Mouse (Mus musculus): Measurements from ENCODE around the gene Pik3cg. TPM values are rescaled to one million over a fixed set of nuclear protein-coding genes. Genes with fewer than 3 reads are reported as not detected.
"Not testable (repeated sequence)": the region's sequence is repeated elsewhere in the genome, so short reads cannot be mapped to it uniquely, and the experiment has no call there.

The Pik3cg gene
- polyA plus RNA-seq (2012; rRNA removed): 37.6 and 42.4 TPM in 2 replicates

GRCm38 (mm10) chr12:32207948-32208891 is at the start of gene Pik3cg:
Gene Pik3cg, minus strand, starts transcription at chr12:32208659.
- under 1% methylated on average over 22 of the region's 22 CpGs for WGBS
- Histone ChIP-seq H3K27me3 (ENCODE audit: control insufficient read depth, insufficient read depth, low read length) (no peaks in the 10 kb centered on the region), H3K27ac (ENCODE audit: control insufficient read depth, insufficient read depth, low read length) (peak within 1 kb of the TSS; percentile 96), H3K4me1 (replicated peaks; ENCODE audit: control insufficient read depth, insufficient read depth, low read length) (peaks cover 29% of the 10 kb centered on the region), H3K4me3 (ENCODE audit: control insufficient read depth, insufficient read depth, low read length) (peak within 1 kb of the TSS; percentile 100), H3K36me3 (ENCODE audit: control insufficient read depth, insufficient read depth, low read length) (peaks cover 25% of the 10 kb centered on the region)
- DNase-seq: peak; percentile 43
- TF ChIP-seq CTCF (IDR thresholded peaks at IDR 0.05; ENCODE audit: borderline replicate concordance, control insufficient read depth, extremely low read depth, insufficient read depth, low read length, poor library complexity): no peak
- no peak for TF ChIP-seq POLR2A (IDR thresholded peaks at IDR 0.05; ENCODE audit: control insufficient read depth, extremely low read depth, insufficient read depth, low read length, poor library complexity)

DNA sequence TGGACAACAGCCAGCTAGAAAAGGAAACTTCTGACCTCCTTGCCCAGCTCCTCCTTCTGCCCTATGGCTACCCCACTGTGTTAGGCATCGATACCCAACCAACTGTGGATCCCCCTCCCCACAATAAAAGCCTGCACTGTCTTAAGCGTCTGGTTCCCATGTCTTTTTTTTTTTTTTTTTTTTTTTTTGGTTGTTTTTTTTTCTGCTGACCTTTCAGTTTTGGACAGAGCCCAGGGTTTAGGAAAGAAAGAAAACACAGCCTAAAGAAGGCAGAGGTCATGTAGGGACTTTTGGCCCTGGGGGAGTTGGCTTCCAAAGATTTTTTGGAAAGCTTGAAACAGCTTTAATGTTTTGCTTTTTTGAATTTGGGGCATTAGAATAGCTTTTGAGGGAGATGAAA is 40.0 kb upstream of the Pik3cg start:
- no peak for DNase-seq
- WGBS: 96% methylated on average over 2 of the region's 2 CpGs
- Histone ChIP-seq H3K27ac (ENCODE audit: control insufficient read depth, insufficient read depth, low read length) (no peak overlapping the region), H3K4me1 (replicated peaks; ENCODE audit: control insufficient read depth, insufficient read depth, low read length) (no peaks in the 10 kb centered on the region), H3K36me3 (ENCODE audit: control insufficient read depth, insufficient read depth, low read length) (no peaks in the 10 kb centered on the region), H3K4me3 (ENCODE audit: control insufficient read depth, insufficient read depth, low read length) (no peak overlapping the region), H3K27me3 (ENCODE audit: control insufficient read depth, insufficient read depth, low read length) (no peaks in the 10 kb centered on the region)
- TF ChIP-seq CTCF (IDR thresholded peaks at IDR 0.05; ENCODE audit: borderline replicate concordance, control insufficient read depth, extremely low read depth, insufficient read depth, low read length, poor library complexity): no peak
- TF ChIP-seq POLR2A (IDR thresholded peaks at IDR 0.05; ENCODE audit: control insufficient read depth, extremely low read depth, insufficient read depth, low read length, poor library complexity): no peak

DNA sequence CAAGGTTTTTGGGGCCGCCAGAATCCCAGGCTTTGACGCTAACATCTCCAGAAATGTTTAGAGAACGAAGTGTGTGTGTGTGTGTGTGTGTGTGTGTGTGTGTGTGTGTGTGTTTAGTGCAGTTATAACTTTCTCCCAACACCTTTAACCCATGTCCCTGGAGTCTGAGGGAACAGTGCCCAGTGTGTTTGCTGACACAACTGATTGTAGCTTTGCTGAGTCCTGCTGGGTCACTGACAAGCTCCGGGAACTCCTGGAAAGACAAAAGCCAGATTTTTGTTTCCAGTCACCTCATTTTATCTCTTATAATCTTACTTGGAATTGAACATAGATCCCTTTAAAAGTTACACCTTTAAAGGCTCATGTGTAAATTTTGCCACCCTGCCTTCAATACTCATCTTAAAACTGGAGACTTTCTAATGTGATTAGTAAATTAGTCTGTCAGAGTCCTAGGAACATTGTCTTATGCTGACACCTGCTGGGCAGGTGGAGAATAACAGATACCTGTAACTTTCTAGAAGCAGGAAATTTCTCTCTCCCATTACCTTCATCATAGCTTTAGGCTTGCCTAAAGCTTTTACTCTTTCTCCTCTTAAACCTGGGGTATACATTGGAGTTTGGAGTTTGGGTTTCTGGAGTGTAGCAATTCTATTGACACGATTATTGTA is 37.2 kb upstream of the Pik3cg start:
- no peak for TF ChIP-seq POLR2A (IDR thresholded peaks at IDR 0.05; ENCODE audit: control insufficient read depth, extremely low read depth, insufficient read depth, low read length, poor library complexity)
- TF ChIP-seq CTCF (IDR thresholded peaks at IDR 0.05; ENCODE audit: borderline replicate concordance, control insufficient read depth, extremely low read depth, insufficient read depth, low read length, poor library complexity): no peak
- H3K27me3 ChIP-seq (ENCODE audit: control insufficient read depth, insufficient read depth, low read length): no peaks in the 10 kb centered on the region; the same call in 1 of the 2 replicates
- H3K4me3 ChIP-seq (ENCODE audit: control insufficient read depth, insufficient read depth, low read length): no peak overlapping the region
- no peaks in the 10 kb centered on the region for H3K4me1 ChIP-seq (replicated peaks; ENCODE audit: control insufficient read depth, insufficient read depth, low read length)
- H3K27ac ChIP-seq (ENCODE audit: control insufficient read depth, insufficient read depth, low read length): no peak overlapping the region
- 82% methylated on average over 5 of the region's 5 CpGs for WGBS
- no peaks in the 10 kb centered on the region for H3K36me3 ChIP-seq (ENCODE audit: control insufficient read depth, insufficient read depth, low read length)
- peak; percentile 62 for DNase-seq

GRCm38 (mm10) chr12:32243586-32243985 is 35.1 kb upstream of the Pik3cg start:
- no peak for TF ChIP-seq POLR2A (IDR thresholded peaks at IDR 0.05; ENCODE audit: control insufficient read depth, extremely low read depth, insufficient read depth, low read length, poor library complexity)
- TF ChIP-seq CTCF (IDR thresholded peaks at IDR 0.05; ENCODE audit: borderline replicate concordance, control insufficient read depth, extremely low read depth, insufficient read depth, low read length, poor library complexity): no peak
- no peaks in the 10 kb centered on the region; the same call in 1 of the 2 replicates for H3K27me3 ChIP-seq (ENCODE audit: control insufficient read depth, insufficient read depth, low read length)
- no peaks in the 10 kb centered on the region for H3K4me1 ChIP-seq (replicated peaks; ENCODE audit: control insufficient read depth, insufficient read depth, low read length)
- DNase-seq: no peak
- WGBS: 95% methylated on average over 1 of the region's 1 CpGs
- no peaks in the 10 kb centered on the region for H3K36me3 ChIP-seq (ENCODE audit: control insufficient read depth, insufficient read depth, low read length)
- no peak overlapping the region for H3K27ac ChIP-seq (ENCODE audit: control insufficient read depth, insufficient read depth, low read length)
- no peak overlapping the region for H3K4me3 ChIP-seq (ENCODE audit: control insufficient read depth, insufficient read depth, low read length)

DNA sequence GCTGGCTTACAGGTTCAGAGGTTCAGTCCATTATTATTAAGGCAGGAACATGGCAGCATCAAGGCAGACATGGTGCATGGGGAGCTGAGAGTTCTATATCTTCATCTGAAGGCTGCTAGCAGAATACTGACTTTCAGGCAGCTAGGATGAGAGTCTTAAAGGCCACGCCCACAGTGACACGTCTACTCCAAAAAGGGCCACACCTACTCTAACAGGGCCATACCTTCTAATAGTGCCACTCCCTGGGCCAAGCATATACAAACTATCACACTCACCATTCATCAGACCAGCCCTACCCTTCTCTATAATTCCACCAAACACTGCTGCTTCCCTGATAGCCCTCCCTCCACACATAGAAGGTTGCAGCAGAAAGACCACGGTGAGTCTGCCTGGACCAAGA is 30.7 kb upstream of the Pik3cg start:
- not testable (repeated sequence) for H3K36me3 ChIP-seq (ENCODE audit: control insufficient read depth, insufficient read depth, low read length); DNase-seq; H3K4me3 ChIP-seq (ENCODE audit: control insufficient read depth, insufficient read depth, low read length); H3K4me1 ChIP-seq (replicated peaks; ENCODE audit: control insufficient read depth, insufficient read depth, low read length); H3K27ac ChIP-seq (ENCODE audit: control insufficient read depth, insufficient read depth, low read length); H3K27me3 ChIP-seq (ENCODE audit: control insufficient read depth, insufficient read depth, low read length)
- 89% methylated on average over 3 of the region's 3 CpGs for WGBS

- Histone ChIP-seq H3K27me3 (ENCODE audit: control insufficient read depth, insufficient read depth, low read length) (no peaks in the 10 kb centered on the region; the same call in 1 of the 2 replicates), H3K4me1 (replicated peaks; ENCODE audit: control insufficient read depth, insufficient read depth, low read length) (no peaks in the 10 kb centered on the region), H3K27ac (ENCODE audit: control insufficient read depth, insufficient read depth, low read length) (no peak overlapping the region), H3K4me3 (ENCODE audit: control insufficient read depth, insufficient read depth, low read length) (no peak overlapping the region), H3K36me3 (ENCODE audit: control insufficient read depth, insufficient read depth, low read length) (no peaks in the 10 kb centered on the region)
- TF ChIP-seq POLR2A (IDR thresholded peaks at IDR 0.05; ENCODE audit: control insufficient read depth, extremely low read depth, insufficient read depth, low read length, poor library complexity) (no peak), CTCF (IDR thresholded peaks at IDR 0.05; ENCODE audit: borderline replicate concordance, control insufficient read depth, extremely low read depth, insufficient read depth, low read length, poor library complexity) (no peak)
- 85% methylated on average over 5 of the region's 5 CpGs for WGBS
- no peak for DNase-seq
Measured at GRCm38 (mm10) chr12:32238433-32238832, 30.0 kb upstream of the Pik3cg start.

All from thymus, adult 2 months (tissue).